Mouse (Mus musculus) spleen, adult 2 months (tissue): ENCODE measurements around the gene Zdhhc6.

Experiments used
- CTCF ChIP-seq: fragments of 200-500 bp; IDR thresholded peaks from 2 replicates; pipeline ENCODE4 v1.5.1; 2011; ENCODE audit warnings: mild to moderate bottlenecking, inconsistent platforms; ENCODE audit not compliant: insufficient read depth, insufficient read length, insufficient replicate concordance; ENCODE audit errors: extremely low read depth
- POLR2A ChIP-seq: fragments of 200-500 bp; IDR thresholded peaks from 2 replicates; pipeline ENCODE4 v1.6.1; 2011; ENCODE audit warnings: low read depth, low read length, inconsistent platforms

DNA sequence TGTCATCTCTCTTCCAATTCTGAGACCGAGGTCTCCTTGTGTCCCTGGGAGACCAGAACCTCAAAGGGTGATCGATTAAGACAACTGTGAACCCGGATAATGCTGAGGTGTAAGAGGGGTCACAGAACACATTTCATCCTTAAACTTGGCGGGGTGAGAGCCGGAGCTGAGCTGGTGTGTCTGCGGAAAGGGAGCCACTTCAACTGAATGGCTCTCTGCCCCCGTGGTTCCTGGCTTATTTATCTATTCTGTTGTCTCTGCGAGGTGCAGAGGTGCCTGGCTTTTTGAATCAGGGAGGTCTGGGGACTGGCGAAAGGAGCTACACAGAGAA is 62.6 kb downstream of the Zdhhc6 start:
- TF ChIP-seq CTCF (no peak), POLR2A (no peak)
